Mouse (Mus musculus) kidney, adult 2 months (tissue): ENCODE data around the gene Fgr.

Experiments
- CTCF ChIP-seq: fragments of 200-500 bp; conservative IDR thresholded peaks from 2 replicates; pipeline ENCODE4 v1.5.1; 2011; ENCODE audit warnings: low read depth, mild to moderate bottlenecking, control low read depth, low read length, moderate library complexity, mixed read lengths; ENCODE audit not compliant: insufficient read depth, insufficient read length
- POLR2A ChIP-seq: fragments of 200-500 bp; IDR thresholded peaks from one replicate; pipeline ENCODE4 v1.6.1; 2011; ENCODE audit warnings: low read depth, low read length, control low read depth

DNA sequence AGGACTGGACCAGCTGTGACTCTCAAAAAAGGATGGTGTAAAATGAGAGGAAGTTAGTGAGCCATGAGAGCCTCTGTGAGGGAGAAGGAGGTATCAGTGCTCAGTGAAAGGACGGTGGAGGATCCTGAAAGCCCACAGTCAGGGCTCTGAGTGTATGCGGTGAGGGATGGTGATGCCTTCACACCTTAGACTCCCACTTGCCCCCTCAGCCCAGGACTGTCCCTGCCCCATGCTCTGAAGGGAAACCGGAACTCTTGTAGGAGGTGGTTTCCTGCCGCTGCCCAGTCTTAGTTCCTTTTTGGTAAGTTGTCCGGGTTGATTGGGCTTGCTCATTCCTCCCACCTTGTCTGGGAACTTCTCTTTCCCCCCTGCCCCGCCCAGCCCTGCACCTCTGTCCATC lies 2.8 kb downstream of the Fgr start:
- no peak for TF ChIP-seq POLR2A
- TF ChIP-seq CTCF: no peak
